In the genomic region with DNA sequence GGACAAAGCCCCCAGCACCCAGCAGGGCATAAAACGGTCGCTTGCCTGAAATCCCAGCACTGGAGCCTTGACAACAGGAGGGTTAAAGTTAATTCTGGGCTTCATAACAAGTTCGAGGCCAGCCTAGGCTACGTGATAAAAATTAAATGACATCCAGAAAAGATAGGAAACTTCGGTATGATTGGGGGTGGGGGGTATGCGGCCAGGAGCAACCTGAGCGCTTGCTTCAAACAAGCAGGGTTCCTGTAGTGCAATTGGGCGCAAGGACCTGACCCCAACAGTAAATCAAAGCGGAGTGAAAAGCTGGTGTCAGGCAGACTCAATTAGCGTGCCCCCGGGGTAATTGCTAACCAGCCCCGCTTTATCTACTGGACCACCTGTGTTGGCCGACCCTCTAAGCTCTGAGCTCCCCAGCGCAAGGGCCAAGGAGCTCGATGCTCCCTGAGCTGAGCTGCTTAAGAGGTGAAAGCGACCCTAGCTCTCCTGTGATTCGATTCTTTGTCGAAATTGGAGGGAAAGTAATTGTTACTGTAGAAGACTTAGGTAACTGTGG, we compare ENCODE assay signal across 27 mouse cellular contexts. TPM values are rescaled to one million over a fixed set of nuclear protein-coding genes. Genes with fewer than 3 reads are reported as not detected.
DNase-seq lines count a peak whose midpoint lies in the region; ATAC-seq lines count a peak whose summit lies in the region.
"Had no signal": no experiment of that assay in that cellular context is flagged by ENCODE, and none has a peak within 500 bp of the region (broad histone marks: within the 10 kb centered on the region; RNA-seq: fewer than 3 reads in every experiment).

No protein-coding gene starts in this region.

- intact Hi-C loops in heart, postnatal 14 days (cut with DNase I) = no loop called here

- H3K4me2 ChIP-seq in neural tube, embryonic 15.5 days = no peak overlapping the region
- H3K4me2 ChIP-seq: embryonic facial prominence, embryonic 13.5 days; heart, embryonic 13.5 days; hindbrain, embryonic 15.5 days; intestine, embryonic 15.5 days; limb, embryonic 15.5 days; liver, embryonic 15.5 days; lung, embryonic 15.5 days had no signal

- WGBS in neural tube, embryonic 15.5 days = 1% methylated on average over 18 of the region's 18 CpGs
- under 1% methylated on average over 18 of the region's 18 CpGs for WGBS in limb, embryonic 10.5 days

- H3K9me3 ChIP-seq in neural tube, embryonic 15.5 days (replicated peaks) = no peaks in the 10 kb centered on the region
- no peaks in the 10 kb centered on the region for H3K9me3 ChIP-seq in limb, embryonic 10.5 days (replicated peaks)
- H3K9me3 ChIP-seq: embryonic facial prominence, embryonic 13.5 days; heart, embryonic 13.5 days; hindbrain, embryonic 15.5 days; intestine, embryonic 15.5 days; limb, embryonic 15.5 days; liver, embryonic 15.5 days; lung, embryonic 15.5 days had no signal

- no peak for ATAC-seq in neural tube, embryonic 15.5 days (ENCODE audit: low FRiP score)
- ATAC-seq: forebrain, embryonic 14.5 days; intestine, embryonic 15.5 days; midbrain, embryonic 16.5 days had no signal

- no peak overlapping the region for H3K27ac ChIP-seq in neural tube, embryonic 15.5 days (replicated peaks)
- H3K27ac ChIP-seq in limb, embryonic 10.5 days = no peak overlapping the region
- H3K27ac ChIP-seq: embryonic facial prominence, embryonic 13.5 days; heart, adult 2 months; heart, embryonic 13.5 days; hindbrain, embryonic 15.5 days; intestine, embryonic 15.5 days; limb, embryonic 15.5 days; liver, embryonic 15.5 days; lung, embryonic 15.5 days had no signal

- DNase-seq in heart, adult 11 months = peak; percentile 40
- no peak for DNase-seq in heart, postnatal 14 days
- DNase-seq in neural tube, embryonic 10.5 days (ENCODE audit: extremely low spot score, low spot score) = peak; percentile 59
- peak; percentile 50 for DNase-seq in limb, embryonic 10.5 days (ENCODE audit: low spot score)
- no peak for DNase-seq in spleen, adult 12 weeks (ENCODE audit: low spot score)
- DNase-seq in layer of hippocampus, postnatal 10 days (ENCODE audit: low spot score in 2 of 2) = no peak
- DNase-seq: adrenal gland, postnatal 10 days; cerebellum, adult 8-10 months; cerebellum, postnatal 36 days; gastrocnemius, postnatal 25 days; heart, adult 2 months; kidney, adult 9 months; kidney, postnatal 36 days; lung, postnatal 36 days; thymus, postnatal 25 days had no signal

- no peaks in the 10 kb centered on the region for H3K36me3 ChIP-seq in neural tube, embryonic 15.5 days
- no peaks in the 10 kb centered on the region for H3K36me3 ChIP-seq in limb, embryonic 10.5 days
- H3K36me3 ChIP-seq: embryonic facial prominence, embryonic 13.5 days; heart, embryonic 13.5 days; hindbrain, embryonic 15.5 days; intestine, embryonic 15.5 days; limb, embryonic 15.5 days; liver, embryonic 15.5 days; lung, embryonic 15.5 days had no signal

- H3K27me3 ChIP-seq in neural tube, embryonic 15.5 days (replicated peaks) = peaks cover 94% of the 10 kb centered on the region
- peaks cover 100% of the 10 kb centered on the region for H3K27me3 ChIP-seq in limb, embryonic 10.5 days (ENCODE audit: low read depth, poor library complexity, severe bottlenecking)

- peaks cover 10% of the 10 kb centered on the region; the same call in 1 of the 2 replicates for H3K4me1 ChIP-seq in neural tube, embryonic 15.5 days
- H3K4me1 ChIP-seq in limb, embryonic 10.5 days = peaks cover 25% of the 10 kb centered on the region
- H3K4me1 ChIP-seq: hindbrain, embryonic 15.5 days; liver, embryonic 15.5 days had no signal

- H3K9ac ChIP-seq in neural tube, embryonic 15.5 days (replicated peaks) = no peak overlapping the region
- H3K9ac ChIP-seq: embryonic facial prominence, embryonic 13.5 days; heart, embryonic 13.5 days; hindbrain, embryonic 15.5 days; intestine, embryonic 15.5 days; limb, embryonic 15.5 days; liver, embryonic 15.5 days; lung, embryonic 15.5 days had no signal

- no peak overlapping the region for H3K4me3 ChIP-seq in neural tube, embryonic 15.5 days (replicated peaks)
- no peak overlapping the region for H3K4me3 ChIP-seq in limb, embryonic 10.5 days
- H3K4me3 ChIP-seq: embryonic facial prominence, embryonic 13.5 days; erythroblast, embryonic 14.5 days; heart, adult 2 months; hindbrain, embryonic 15.5 days; intestine, embryonic 15.5 days; limb, embryonic 15.5 days; liver, embryonic 15.5 days; lung, embryonic 15.5 days; megakaryocyte, embryonic 14.5 days had no signal

RNA-seq across cellular contexts. Expression of gene Hlx, which starts 15.3 kb away (rescaled TPM):
- 10 to 100 TPM; 17.7 to 23.1 TPM for total RNA-seq in heart, postnatal 14 days (2021)
- polyA plus RNA-seq in neural tube, embryonic 15.5 days (2015; fragmentation: Nextera tagmentation; extraction: Ambion mirVana) = 2.6 and 7.9 TPM in 2 replicates
- polyA plus RNA-seq in limb, embryonic 10.5 days (2016; fragmentation: Nextera tagmentation; extraction: Ambion mirVana) = 7.2 and 9.5 TPM in 2 replicates
- 1 to 10 TPM; 1.0 to 1.4 TPM for total RNA-seq in layer of hippocampus, postnatal 10 days (2021)

Comparison
In these comparisons a context has a peak if more than half of its experiments do, and no peak if none do; other contexts are left out.
1. DNase-seq: peak in heart, adult 11 months (single experiment), neural tube, embryonic 10.5 days (single experiment) and limb, embryonic 10.5 days (single experiment); none in heart, postnatal 14 days (0 of 2), spleen, adult 12 weeks (single experiment) and layer of hippocampus, postnatal 10 days (0 of 2).
2. RNA of gene Hlx, which starts 15.3 kb away (total RNA-seq): 17.7 to 23.1 TPM in heart, postnatal 14 days; 1.0 to 1.4 TPM in layer of hippocampus, postnatal 10 days; every median in the first group is over 4 times any median in the second.